Mouse (Mus musculus) small intestine, adult 2 months (tissue): ENCODE results near the gene Lexm.

Experiments used
- CTCF ChIP-seq: fragments of 200-500 bp; IDR thresholded peaks from 2 replicates; pipeline ENCODE4 v1.5.1; 2012; ENCODE audit warnings: low read depth, mild to moderate bottlenecking, control low read depth, inconsistent platforms, low read length, moderate library complexity, mixed read lengths; ENCODE audit not compliant: insufficient replicate concordance, insufficient read length; ENCODE audit errors: extremely low read depth
- POLR2A ChIP-seq: fragments of 200-500 bp; IDR thresholded peaks from 2 replicates; pipeline ENCODE4 v1.6.1; 2012; ENCODE audit warnings: low read depth, mild to moderate bottlenecking, control low read depth, inconsistent platforms, low read length, moderate library complexity

DNA sequence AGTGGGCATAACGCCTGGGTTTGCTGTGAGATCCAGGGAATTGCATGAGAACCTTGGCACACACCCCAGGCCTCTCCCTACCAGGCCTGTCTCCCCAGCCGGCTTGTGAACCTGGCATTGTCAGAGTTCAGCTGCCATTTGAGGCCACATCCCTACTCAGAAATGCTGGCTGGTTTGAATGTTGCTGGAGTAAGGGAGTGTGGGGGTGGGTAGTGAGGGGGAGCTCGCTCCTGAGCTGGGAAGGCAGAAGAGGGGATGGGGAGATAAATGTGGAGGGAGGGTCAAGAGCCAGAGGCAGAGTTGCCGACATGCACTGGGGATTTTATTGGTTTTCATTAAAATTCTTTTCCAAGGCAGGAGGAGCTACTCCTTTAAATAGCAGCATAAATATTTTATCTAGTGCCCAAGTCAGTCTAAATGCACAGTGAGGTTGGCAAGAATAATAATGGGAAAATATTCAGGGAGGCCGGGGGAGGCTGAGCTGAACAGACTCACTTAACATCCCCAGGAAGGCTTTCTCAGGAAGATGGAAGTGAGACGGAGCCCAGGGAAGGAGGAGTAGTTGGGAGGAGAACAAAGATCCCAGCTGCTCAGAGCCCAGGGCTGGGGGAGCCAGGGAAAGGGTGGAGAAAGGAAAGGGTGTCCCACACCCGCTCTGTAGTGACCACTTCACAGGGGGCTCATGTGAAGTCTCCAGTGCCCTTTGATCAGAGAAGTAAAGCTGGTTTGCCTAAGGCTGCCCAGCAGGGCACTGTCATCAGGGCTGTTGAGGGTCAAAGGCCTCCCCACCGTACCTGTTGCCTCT lies 16.4 kb upstream of the Lexm start:
- no peak for TF ChIP-seq CTCF
- no peak for TF ChIP-seq POLR2A
